Mouse (Mus musculus) thymus, postnatal 36 days (tissue): Measurements from ENCODE around the gene Il33.

Source experiments
- DNase-seq, 2 experiments: peaks; one replicate each; pipeline ENCODE4 v3.0.0; 2022; ENCODE audit warnings: mixed read lengths in 2 of 2

The Il33 gene

GRCm38 (mm10) chr19:29924638-29925258 is at the start of gene Il33:
Il33 (plus strand) TSS chr19:29925114.
- DNase-seq = no peak

DNA sequence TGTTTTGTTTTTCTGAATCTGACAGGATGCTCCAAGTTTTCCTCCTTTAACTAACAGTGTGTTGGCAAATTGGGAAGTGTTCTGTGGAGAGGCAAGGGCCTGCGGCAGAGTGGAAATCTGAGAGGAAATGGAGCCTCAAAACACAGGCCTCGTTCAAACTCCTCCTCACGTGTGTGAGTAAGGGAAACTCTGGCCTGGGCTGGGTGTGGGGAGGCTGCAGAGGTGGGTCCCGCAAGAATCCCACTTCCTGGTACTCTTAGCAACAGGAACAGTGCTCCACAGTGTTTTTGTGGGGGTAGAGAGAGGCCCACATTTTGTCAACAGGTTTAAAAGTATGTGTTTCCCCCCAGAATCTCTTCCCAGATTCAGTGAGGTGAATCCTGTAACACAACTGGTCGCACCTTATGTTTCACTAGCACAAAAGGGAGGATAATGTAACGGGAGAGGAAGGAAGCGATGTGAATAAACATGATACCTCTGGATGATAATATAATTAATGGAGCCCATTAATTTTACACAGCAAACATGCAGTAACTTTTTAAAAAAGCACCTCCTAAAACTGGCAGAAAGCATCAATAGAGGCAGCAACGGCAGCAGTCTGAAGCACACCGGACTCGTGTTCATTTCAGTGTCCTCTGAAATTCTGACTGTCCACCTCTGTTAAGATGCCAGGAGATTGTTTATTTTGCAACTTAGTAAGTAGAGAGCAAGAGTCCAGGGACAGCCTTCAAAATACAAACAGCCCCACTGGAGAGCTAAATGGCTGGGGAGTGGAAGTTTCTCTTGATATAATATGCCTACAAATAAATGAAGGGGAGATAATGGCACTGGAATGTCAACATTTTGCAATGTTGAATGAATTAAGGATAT is 47.3 kb upstream of the Il33 start:
- DNase-seq = no peak

GRCm38 (mm10) chr19:29878896-29879504 is 45.9 kb upstream of the Il33 start:
- no peak for DNase-seq

- DNase-seq = no peak
These were observed 44.0 kb upstream of the Il33 start for GRCm38 (mm10) chr19:29880918-29881317.

DNA sequence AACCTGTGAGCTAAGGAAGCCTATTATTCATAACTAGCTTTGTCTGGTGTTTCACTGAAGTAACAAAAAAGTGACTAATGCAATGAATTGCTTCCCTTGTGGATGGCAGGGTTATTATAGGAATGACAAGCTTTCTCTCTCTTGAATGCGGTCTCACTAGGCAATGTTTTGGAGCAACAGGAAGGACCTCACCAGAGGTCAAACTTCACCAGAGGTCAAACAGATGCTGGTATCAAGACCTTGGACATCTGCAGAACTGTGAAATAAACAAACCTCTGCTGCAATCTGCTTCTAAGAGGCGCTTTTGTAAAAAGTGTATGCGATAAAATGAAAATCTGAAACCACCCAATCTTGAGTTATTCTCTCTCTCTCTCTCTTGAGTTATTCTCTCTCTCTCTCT is 42.2 kb upstream of the Il33 start:
- no peak for DNase-seq

DNA sequence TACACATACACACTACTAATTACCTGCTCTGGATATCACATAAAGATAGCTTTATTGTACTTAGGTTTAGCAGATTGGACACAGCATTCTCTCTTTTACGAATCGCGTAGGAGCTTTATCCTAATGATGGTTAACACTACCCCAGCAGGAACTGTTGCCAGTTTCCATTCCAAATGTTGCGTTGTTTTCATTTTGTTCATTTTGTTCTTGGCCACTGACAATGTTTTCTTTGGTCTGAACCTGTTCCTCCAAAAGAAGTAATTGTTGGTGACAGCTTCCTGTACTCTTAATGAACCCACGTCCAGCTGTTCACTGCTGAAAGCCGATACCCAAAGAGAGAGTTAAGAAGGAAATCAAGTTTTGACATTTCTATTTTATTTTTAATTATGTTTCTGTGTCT is 39.4 kb upstream of the Il33 start:
- DNase-seq = no peak

DNA sequence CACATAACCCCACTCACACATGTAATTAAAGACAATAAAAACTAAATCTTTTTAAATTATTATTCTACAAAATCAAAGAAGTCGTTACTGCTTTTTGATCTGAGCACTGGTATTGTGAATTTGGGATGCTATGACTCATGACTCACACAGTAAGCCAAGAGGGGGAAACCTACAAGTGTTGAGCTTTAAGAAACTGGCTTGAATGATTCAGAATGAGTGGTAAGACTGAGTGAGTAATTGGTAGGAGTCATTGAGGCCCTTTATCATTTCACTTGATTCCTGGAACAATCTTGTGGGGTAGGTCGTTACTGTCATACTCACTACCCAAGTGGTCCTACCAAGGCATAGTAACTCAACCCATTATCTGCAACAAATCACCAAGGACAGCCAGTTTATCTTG is 37.4 kb upstream of the Il33 start:
- no peak for DNase-seq

DNA sequence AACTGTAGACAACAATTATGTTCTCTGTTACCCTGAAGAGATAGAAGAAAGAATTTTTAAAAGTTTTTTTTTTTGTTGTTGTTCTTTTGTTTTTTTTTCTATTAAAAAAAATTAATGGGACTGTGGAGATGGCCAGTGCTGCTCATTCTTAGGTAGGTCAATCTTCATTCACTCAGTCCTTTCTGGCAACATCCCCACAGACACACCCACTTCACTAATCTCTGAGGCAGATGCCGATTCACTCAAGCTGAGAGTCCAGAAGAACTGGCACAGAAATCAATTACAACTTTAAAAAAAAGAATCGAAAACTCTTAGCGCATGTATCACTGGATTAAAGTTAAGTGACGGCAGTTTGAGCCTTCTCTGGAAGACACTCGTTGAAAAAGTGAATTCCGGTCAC is 36.0 kb upstream of the Il33 start:
- DNase-seq = no peak

GRCm38 (mm10) chr19:29891981-29892380 is 32.9 kb upstream of the Il33 start:
- no peak for DNase-seq

- DNase-seq = no peak
These were observed 32.1 kb upstream of the Il33 start for GRCm38 (mm10) chr19:29892786-29893185.

GRCm38 (mm10) chr19:29893718-29894273 is 31.1 kb upstream of the Il33 start:
- no peak for DNase-seq

DNA sequence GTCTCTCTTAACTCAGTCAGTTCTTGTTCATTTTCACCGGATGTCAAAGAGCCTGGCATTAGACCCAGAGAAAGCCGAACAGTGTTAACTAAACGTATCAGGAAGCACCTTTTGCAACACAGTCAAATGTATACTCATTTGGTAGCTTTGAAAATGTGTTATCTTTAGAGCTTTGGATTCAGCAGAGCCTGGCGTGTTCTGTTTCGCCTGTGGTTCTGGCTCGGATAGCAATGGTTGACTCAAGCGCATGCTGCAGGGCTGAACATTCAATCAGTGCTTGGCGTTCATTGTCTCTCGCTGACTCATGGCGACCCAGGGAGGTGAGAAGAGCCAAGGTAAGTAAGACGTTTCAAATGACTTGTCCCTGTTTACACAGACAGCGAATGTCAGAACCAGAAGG is 30.5 kb upstream of the Il33 start:
- no peak for DNase-seq

GRCm38 (mm10) chr19:29895047-29895446 is 29.9 kb upstream of the Il33 start:
- no peak for DNase-seq

DNA sequence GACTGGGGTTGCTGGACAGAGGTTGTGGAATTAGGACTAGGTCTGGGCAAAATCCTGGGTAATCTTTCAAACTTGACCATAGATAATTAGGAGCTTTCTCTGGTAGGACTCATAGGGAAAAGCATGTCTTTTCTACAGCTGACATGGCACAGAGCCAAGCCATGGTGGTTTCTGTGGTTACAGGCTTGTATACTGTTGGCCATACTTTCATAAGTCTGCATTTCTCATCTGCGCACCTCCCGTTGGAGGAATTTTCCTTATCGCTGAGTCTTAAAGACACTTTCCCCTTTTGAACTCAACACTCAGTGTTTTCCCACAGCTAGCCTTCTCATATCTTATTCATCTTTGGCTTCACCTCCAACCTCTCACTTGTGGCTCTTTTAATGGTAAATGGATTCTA is 24.6 kb upstream of the Il33 start:
- DNase-seq = no peak

DNA sequence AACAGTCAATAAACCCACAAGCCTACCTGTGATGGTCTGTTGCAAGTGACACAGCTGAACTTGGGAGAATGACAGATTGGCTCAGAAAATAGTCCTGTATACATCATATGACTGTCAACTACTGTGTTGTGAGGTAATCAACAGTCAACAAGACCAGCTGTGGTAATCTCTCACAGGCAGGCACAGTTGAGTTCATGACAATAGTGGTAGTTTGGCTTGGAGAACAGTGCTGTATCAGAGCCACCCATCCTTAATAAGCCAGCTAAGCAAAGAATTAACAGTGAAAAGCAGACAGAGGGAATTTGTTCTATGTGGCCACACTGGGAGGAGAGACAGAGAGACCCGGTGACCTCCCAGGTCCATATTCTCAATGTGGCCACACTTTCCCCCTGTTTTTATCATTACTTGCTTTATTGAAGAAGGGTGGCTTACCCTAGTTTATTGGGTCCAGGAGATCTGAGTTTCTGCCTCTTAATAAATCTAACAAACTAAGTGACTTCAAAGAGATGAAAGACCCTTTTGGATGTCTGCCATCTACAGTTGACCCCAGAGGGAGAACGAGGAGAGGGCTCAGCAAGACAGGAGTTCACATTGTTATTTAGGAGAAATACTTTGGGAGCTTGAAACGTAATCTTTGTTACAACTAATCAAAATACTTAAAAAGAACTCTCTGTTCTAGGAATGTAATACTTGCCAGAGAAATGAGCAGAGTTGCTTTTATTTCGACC is 22.4 kb upstream of the Il33 start:
- DNase-seq = no peak

DNA sequence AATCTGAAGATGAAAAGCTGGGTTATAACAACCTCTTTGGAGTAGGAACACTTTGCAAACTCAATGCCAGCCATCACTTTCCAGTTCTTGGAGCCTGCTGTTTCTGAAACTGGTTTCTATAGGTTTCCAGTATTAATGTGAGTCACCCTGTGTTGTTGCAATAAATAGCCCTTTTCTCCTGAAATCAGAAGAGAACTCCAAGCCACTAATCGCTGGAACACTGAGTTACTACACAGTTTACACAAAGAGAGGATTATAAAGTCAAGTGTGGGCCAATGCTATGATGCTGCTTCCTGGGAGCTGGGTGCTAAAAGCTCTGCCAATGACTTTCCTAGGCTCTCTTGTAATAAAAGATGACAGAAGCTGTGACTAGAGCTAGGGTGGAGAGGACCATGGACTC is 19.0 kb upstream of the Il33 start:
- DNase-seq = no peak

GRCm38 (mm10) chr19:29909166-29909565 is 15.7 kb upstream of the Il33 start:
- no peak for DNase-seq

GRCm38 (mm10) chr19:29911919-29912318 is 13.0 kb upstream of the Il33 start:
- no peak for DNase-seq

DNA sequence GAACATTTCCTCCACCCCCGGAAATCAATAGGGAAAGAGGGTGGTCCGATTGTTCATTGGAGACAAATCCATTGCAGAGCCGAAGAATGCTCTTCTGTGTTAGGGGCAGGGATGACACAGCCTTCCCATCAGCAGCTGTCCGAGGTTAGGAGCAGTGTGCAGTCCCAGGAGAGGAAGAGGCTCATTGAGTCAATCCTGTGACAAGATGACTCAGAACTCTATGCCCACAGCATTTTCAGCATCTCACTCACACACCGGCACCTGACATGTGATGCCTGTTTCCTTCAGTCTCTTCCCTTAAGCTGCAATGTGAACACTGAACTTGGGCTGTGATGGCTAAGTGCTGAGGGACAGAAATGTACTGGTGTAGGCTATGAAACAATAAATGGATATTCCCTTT is 7.5 kb upstream of the Il33 start:
- no peak for DNase-seq

DNA sequence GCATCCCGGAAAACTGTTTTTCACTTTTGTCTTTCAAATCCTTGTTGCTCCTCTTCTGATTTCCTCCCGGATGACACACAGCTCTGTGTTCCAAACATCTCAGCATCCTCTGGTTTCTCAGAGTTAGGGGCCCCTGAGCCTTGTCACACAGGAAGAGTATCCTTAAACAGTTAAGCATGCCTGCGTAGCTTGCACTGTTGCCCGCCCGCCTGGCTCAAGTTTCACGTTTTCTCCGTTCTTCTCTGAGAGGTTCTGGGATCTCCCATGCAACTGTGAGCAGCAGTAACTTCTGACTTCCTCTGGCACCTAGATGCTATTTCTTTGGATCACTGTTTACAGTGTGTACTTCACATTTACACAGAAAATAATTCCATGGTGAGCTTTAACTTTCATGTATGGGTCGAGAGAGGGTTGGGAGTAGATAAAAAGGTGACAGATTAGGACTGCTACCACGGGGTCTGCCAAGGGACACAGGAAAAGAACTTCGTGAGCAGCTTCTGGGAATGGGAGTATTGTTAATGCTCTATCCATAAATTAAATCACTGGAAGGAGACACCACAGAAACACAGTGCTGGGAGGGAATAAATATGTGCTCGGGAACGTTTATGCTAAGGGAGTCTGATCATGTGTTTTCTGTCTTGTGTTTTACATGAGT is 1.3 kb downstream of the Il33 start:
- no peak for DNase-seq

- DNase-seq = no peak
These were observed 5.4 kb downstream of the Il33 start for GRCm38 (mm10) chr19:29930296-29930695.

GRCm38 (mm10) chr19:29937445-29937844 is 12.5 kb downstream of the Il33 start:
- DNase-seq = no peak

DNA sequence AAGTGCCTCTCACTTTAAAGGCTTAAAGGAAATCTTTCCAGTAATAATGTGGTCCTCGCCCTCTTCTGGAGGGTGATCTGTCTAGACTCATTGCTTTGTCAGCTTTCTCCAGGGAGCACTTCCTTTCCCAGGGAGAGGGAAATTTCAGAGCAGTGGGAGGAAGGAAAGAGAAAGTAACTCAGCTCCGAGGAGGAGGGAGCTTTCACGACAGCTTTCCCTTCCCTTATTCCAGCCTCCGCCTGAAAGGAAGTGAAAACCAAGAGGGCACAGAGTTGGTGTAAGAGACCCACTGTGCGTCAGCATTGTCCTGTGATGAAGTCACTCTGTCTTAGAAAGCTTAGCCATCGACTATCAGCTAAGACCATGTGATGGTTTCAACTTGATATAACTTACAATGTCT is 15.3 kb downstream of the Il33 start:
- DNase-seq = no peak
